Mouse (Mus musculus) forebrain, postnatal 0 days (tissue): ENCODE results near the gene Cdk17. TPM values are rescaled to one million over a fixed set of nuclear protein-coding genes. Genes with fewer than 3 reads are reported as not detected.

Experiments
- ATAC-seq: fragments of 200-750 bp; cut with Nextera tagmentation; 2 replicates; pipeline ENCODE4 v1.8.0; 2017; ENCODE audit warnings: mild to moderate bottlenecking, moderate library complexity
- DNase-seq: peaks from one replicate; pipeline ENCODE4 v3.0.0-alpha.2; 2015
- H3K27ac ChIP-seq: fragments of 300-500 bp; sonication (generic); 2 replicates; pipeline ENCODE4 v1.5.1; 2014; ENCODE audit warnings: low read depth, mild to moderate bottlenecking, antibody characterized with exemption, low read length, moderate library complexity, mixed read lengths
- H3K27me3 ChIP-seq: fragments of 300-500 bp; sonication (generic); 2 replicates; pipeline ENCODE4 v1.6.1; 2014; ENCODE audit warnings: mild to moderate bottlenecking, low read length, mixed read lengths; ENCODE audit not compliant: insufficient read depth
- H3K36me3 ChIP-seq: fragments of 300-500 bp; sonication (generic); 2 replicates; pipeline ENCODE4 v1.6.1; 2014; ENCODE audit warnings: mild to moderate bottlenecking, moderate library complexity; ENCODE audit not compliant: insufficient read depth
- H3K4me1 ChIP-seq: fragments of 300-500 bp; sonication (generic); 2 replicates; pipeline ENCODE4 v1.6.1; 2014; ENCODE audit warnings: antibody characterized with exemption; ENCODE audit not compliant: insufficient read depth
- H3K4me2 ChIP-seq: fragments of 300-500 bp; sonication (generic); 2 replicates; pipeline ENCODE4 v1.6.1; 2014; ENCODE audit warnings: low read depth, mild to moderate bottlenecking, moderate library complexity
- H3K4me3 ChIP-seq: fragments of 300-500 bp; sonication (generic); 2 replicates; pipeline ENCODE4 v1.5.1; 2014; ENCODE audit warnings: low read depth, low read length, mixed read lengths
- H3K9ac ChIP-seq: fragments of 300-500 bp; sonication (generic); 2 replicates; pipeline ENCODE4 v1.6.1; 2014; ENCODE audit warnings: mild to moderate bottlenecking
- H3K9me3 ChIP-seq: fragments of 300-500 bp; sonication (generic); 2 replicates; pipeline ENCODE4 v1.6.1; 2016; ENCODE audit warnings: low read length
- CTCF ChIP-seq: sonication (generic); IDR thresholded peaks from 2 replicates; pipeline ENCODE4 v1.5.1; 2016; ENCODE audit warnings: antibody characterized with exemption, control low read depth, low read depth
- WGBS: fragments of 180-500 bp; shearing (Covaris S2); extraction: QIAGEN DNeasy Blood & Tissue Kit; methylation state at CpG from one replicate; pipeline ENCODE4 v1.1.7; 2014; 5-methylcytosine and 5-hydroxymethylcytosine counted together
- polyA plus RNA-seq: library from polyadenylated mRNA; unstranded; fragments of >200 nt; fragmentation: Nextera tagmentation; extraction: Ambion mirVana; gene quantifications from 2 replicates; pipeline ENCODE4 v1.2.1, GENCODE M21; 2015
- total RNA-seq: library from RNA; depleted of rRNA; stranded (reverse); fragments of >200 nt; gene quantifications from 2 replicates; pipeline ENCODE4 v1.2.3, GENCODE M21; 2014

Cdk17 gene
- total and polyA plus RNA-seq, 2 experiments from 2014 or later = 46.8 to 149 TPM

- 13% methylated on average over 16 of the region's 16 CpGs for WGBS
- Histone ChIP-seq H3K4me1 (peaks cover 30% of the 10 kb centered on the region), H3K4me2 (peak overlapping the region; percentile 49), H3K9ac (no peak overlapping the region), H3K9me3 (no peaks in the 10 kb centered on the region), H3K36me3 (peaks cover 3% of the 10 kb centered on the region; the same call in 1 of the 2 replicates), H3K27ac (peak overlapping the region; percentile 54), H3K27me3 (no peaks in the 10 kb centered on the region), H3K4me3 (peak overlapping the region; percentile 24)
- DNase-seq (peak; percentile 79), ATAC-seq (peak; percentile 70)
- no peak for TF ChIP-seq CTCF
Observed at GRCm38 (mm10) chr10:93261132-93261980, 100.7 kb downstream of the Cdk17 start.

- no peaks in the 10 kb centered on the region for H3K9me3 ChIP-seq
- peak overlapping the region; percentile 49 for H3K4me2 ChIP-seq
- no peaks in the 10 kb centered on the region for H3K27me3 ChIP-seq
- WGBS = 9% methylated on average over 15 of the region's 15 CpGs
- peak overlapping the region; percentile 54 for H3K27ac ChIP-seq
- no peak overlapping the region for H3K9ac ChIP-seq
- DNase-seq (no peak), ATAC-seq (peak; percentile 30)
- peak overlapping the region; percentile 24 for H3K4me3 ChIP-seq
- TF ChIP-seq CTCF = no peak
- H3K4me1 ChIP-seq = peaks cover 30% of the 10 kb centered on the region
- peaks cover 3% of the 10 kb centered on the region; the same call in 1 of the 2 replicates for H3K36me3 ChIP-seq
Observed at GRCm38 (mm10) chr10:93261981-93262499, 101.4 kb downstream of the Cdk17 start.

GRCm38 (mm10) chr10:93263431-93263830 is 102.8 kb downstream of the Cdk17 start:
- H3K9ac ChIP-seq = no peak overlapping the region
- DNase-seq = peak; percentile 58
- 16% methylated on average over 8 of the region's 8 CpGs for WGBS

GRCm38 (mm10) chr10:93264001-93264400 is 103.3 kb downstream of the Cdk17 start:
- DNase-seq (no peak), ATAC-seq (no peak)
- no peaks in the 10 kb centered on the region for H3K9me3 ChIP-seq
- H3K27ac ChIP-seq = no peak overlapping the region
- TF ChIP-seq CTCF = no peak
- H3K4me2 ChIP-seq = no peak overlapping the region
- 57% methylated on average over 5 of the region's 5 CpGs for WGBS
- H3K36me3 ChIP-seq = peaks cover 3% of the 10 kb centered on the region; the same call in 1 of the 2 replicates
- no peak overlapping the region for H3K9ac ChIP-seq
- H3K27me3 ChIP-seq = no peaks in the 10 kb centered on the region
- H3K4me1 ChIP-seq = peaks cover 30% of the 10 kb centered on the region
- H3K4me3 ChIP-seq = no peak overlapping the region

More at GRCm38 (mm10) chr10:93263431-93263830, 102.8 kb downstream of the Cdk17 start:
- H3K36me3 ChIP-seq = peaks cover 3% of the 10 kb centered on the region; the same call in 1 of the 2 replicates
- no peak overlapping the region for H3K4me2 ChIP-seq
- H3K4me3 ChIP-seq = no peak overlapping the region
- H3K9me3 ChIP-seq = no peaks in the 10 kb centered on the region
- no peaks in the 10 kb centered on the region for H3K27me3 ChIP-seq
- peaks cover 30% of the 10 kb centered on the region for H3K4me1 ChIP-seq
- no peak overlapping the region for H3K27ac ChIP-seq
- no peak for TF ChIP-seq CTCF
- ATAC-seq = peak; percentile 70

GRCm38 (mm10) chr10:93265833-93266232 is 105.2 kb downstream of the Cdk17 start:
- Histone ChIP-seq H3K36me3 (peaks cover 3% of the 10 kb centered on the region; the same call in 1 of the 2 replicates), H3K27me3 (no peaks in the 10 kb centered on the region), H3K27ac (no peak overlapping the region), H3K4me2 (no peak overlapping the region), H3K4me3 (no peak overlapping the region), H3K4me1 (peaks cover 27% of the 10 kb centered on the region), H3K9ac (no peak overlapping the region), H3K9me3 (no peaks in the 10 kb centered on the region)
- ATAC-seq (no peak), DNase-seq (no peak)
- WGBS = 81% methylated on average over 9 of the region's 9 CpGs
- TF ChIP-seq CTCF = no peak

GRCm38 (mm10) chr10:93266521-93266920 is 105.8 kb downstream of the Cdk17 start:
- WGBS = 90% methylated on average over 7 of the region's 7 CpGs
- Histone ChIP-seq H3K4me3 (no peak overlapping the region), H3K27me3 (no peaks in the 10 kb centered on the region), H3K36me3 (peaks cover 3% of the 10 kb centered on the region; the same call in 1 of the 2 replicates), H3K9me3 (no peaks in the 10 kb centered on the region), H3K27ac (no peak overlapping the region), H3K4me2 (no peak overlapping the region), H3K4me1 (peaks cover 20% of the 10 kb centered on the region), H3K9ac (no peak overlapping the region)
- DNase-seq (no peak), ATAC-seq (no peak)
- no peak for TF ChIP-seq CTCF

GRCm38 (mm10) chr10:93267509-93267908 is 106.8 kb downstream of the Cdk17 start:
- TF ChIP-seq CTCF = no peak
- Histone ChIP-seq H3K4me2 (no peak overlapping the region), H3K27ac (no peak overlapping the region), H3K9ac (no peak overlapping the region), H3K27me3 (no peaks in the 10 kb centered on the region), H3K9me3 (no peaks in the 10 kb centered on the region), H3K4me3 (no peak overlapping the region), H3K36me3 (peaks cover 3% of the 10 kb centered on the region; the same call in 1 of the 2 replicates), H3K4me1 (peaks cover 10% of the 10 kb centered on the region)
- ATAC-seq (no peak), DNase-seq (no peak)
- WGBS = 89% methylated on average over 5 of the region's 5 CpGs
